Mouse (Mus musculus): ENCODE results near the gene Olfr699. TPM values are rescaled to one million over a fixed set of nuclear protein-coding genes. Genes with fewer than 3 reads are reported as not detected.
"Not testable (repeated sequence)": the region's sequence is repeated elsewhere in the genome, so short reads cannot be mapped to it uniquely, and the experiment has no call there.

The Olfr699 gene
- not detected for total RNA-seq (2022)

GRCm38 (mm10) chr7:106793098-106793497 lies at the start of gene Olfr699:
Gene Olfr699 (minus strand): TSS chr7:106793198.
- no peak for DNase-seq (ENCODE audit: low spot score in 2 of 2)

- no peak for DNase-seq (ENCODE audit: low spot score in 2 of 2)
Measured at GRCm38 (mm10) chr7:106833793-106834192, 40.8 kb upstream of the Olfr699 start, which contains the start of gene Olfr702. Gene Olfr702 (minus strand): TSS chr7:106833893.

GRCm38 (mm10) chr7:106818414-106818813 lies 25.4 kb upstream of the Olfr699 start:
- no peak for DNase-seq (ENCODE audit: low spot score in 2 of 2)

- DNase-seq (ENCODE audit: low spot score in 2 of 2): no peak
Measured at GRCm38 (mm10) chr7:106815775-106816174, 22.8 kb upstream of the Olfr699 start.

GRCm38 (mm10) chr7:106813829-106814228 lies 20.8 kb upstream of the Olfr699 start, which contains the start of gene Olfr701:
Gene Olfr701 (plus strand): TSS chr7:106814129.
- no peak for DNase-seq (ENCODE audit: low spot score in 2 of 2)

GRCm38 (mm10) chr7:106808734-106809133 lies 15.7 kb upstream of the Olfr699 start, which contains the start of gene Olfr700:
Gene Olfr700 (minus strand): TSS chr7:106808834.
- no peak for DNase-seq (ENCODE audit: low spot score in 2 of 2)

- no peak for DNase-seq (ENCODE audit: low spot score in 2 of 2)
Measured at GRCm38 (mm10) chr7:106788330-106788729, 4.7 kb downstream of the Olfr699 start.

GRCm38 (mm10) chr7:106761008-106761407 lies 32.0 kb downstream of the Olfr699 start:
- DNase-seq (ENCODE audit: low spot score in 2 of 2): not testable (repeated sequence)

- DNase-seq (ENCODE audit: low spot score in 2 of 2): no peak
Measured at GRCm38 (mm10) chr7:106758800-106759199, 34.2 kb downstream of the Olfr699 start.

GRCm38 (mm10) chr7:106755297-106755696 lies 37.7 kb downstream of the Olfr699 start, which contains the start of gene Olfr698:
Gene Olfr698 (minus strand): TSS chr7:106755397.
- DNase-seq (ENCODE audit: low spot score in 2 of 2): no peak

GRCm38 (mm10) chr7:106745811-106746210 lies 47.2 kb downstream of the Olfr699 start:
- no peak for DNase-seq (ENCODE audit: low spot score in 2 of 2)

GRCm38 (mm10) chr7:106742343-106742742 lies 50.7 kb downstream of the Olfr699 start, which contains the start of gene Olfr697:
Gene Olfr697 (minus strand): TSS chr7:106742443.
- DNase-seq (ENCODE audit: low spot score in 2 of 2): no peak

Other genes with a start within 250 kb of the Olfr699 start
- not detected for gene Olfr693, start 112.6 kb downstream of the Olfr699 start, total RNA-seq (2022)
- gene Olfr694, start 101.4 kb downstream of the Olfr699 start, total RNA-seq (2022): not detected
- gene Olfr695, start 76.8 kb downstream of the Olfr699 start, total RNA-seq (2022): not detected
- not detected for gene Olfr697, start 50.8 kb downstream of the Olfr699 start, total RNA-seq (2022)
- not detected for gene Olfr698, start 37.8 kb downstream of the Olfr699 start, total RNA-seq (2022)
- gene Olfr700, start 15.6 kb upstream of the Olfr699 start, total RNA-seq (2022): not detected
- gene Olfr701, start 20.9 kb upstream of the Olfr699 start, total RNA-seq (2022): not detected
- not detected for gene Olfr702, start 40.7 kb upstream of the Olfr699 start, total RNA-seq (2022)
- not detected for gene Olfr703, start 50.2 kb upstream of the Olfr699 start, total RNA-seq (2022)
- not detected for gene Olfr704, start 70.0 kb upstream of the Olfr699 start, total RNA-seq (2022)
- gene Olfr705, start 83.7 kb upstream of the Olfr699 start, total RNA-seq (2022): not detected
- not detected for gene Olfr706, start 95.0 kb upstream of the Olfr699 start, total RNA-seq (2022)
- not detected for gene Olfr707, start 108.0 kb upstream of the Olfr699 start, total RNA-seq (2022)
- not detected for gene Olfr1532-ps1, start 114.8 kb upstream of the Olfr699 start, total RNA-seq (2022)
- gene Olfr709-ps1, start 139.0 kb upstream of the Olfr699 start, total RNA-seq (2022): not detected
- not detected for gene Olfr710, start 155.1 kb upstream of the Olfr699 start, total RNA-seq (2022)
- gene Olfr6, start 170.7 kb upstream of the Olfr699 start, total RNA-seq (2022): not detected
- not detected for gene Olfr711, start 182.3 kb upstream of the Olfr699 start, total RNA-seq (2022)
- not detected for gene Olfr2, start 212.9 kb upstream of the Olfr699 start, total RNA-seq (2022)
- gene Olfr713, start 238.0 kb upstream of the Olfr699 start, total RNA-seq (2022): not detected